Mouse (Mus musculus): ENCODE measurements around the gene Ybx1.

- TF ChIP-seq CTCF (IDR thresholded peaks at IDR 0.05; ENCODE audit: insufficient read depth, low read length) (no peak), POLR2A (IDR thresholded peaks at IDR 0.05; ENCODE audit: borderline replicate concordance, extremely low read depth, low read depth, low read length) (no peak)
Measured at GRCm38 (mm10) chr4:119259344-119260254, 34.8 kb downstream of the Ybx1 start.

Measured in lung, adult 2 months (tissue).